Mouse (Mus musculus): ENCODE results near the gene Rora.

GRCm38 (mm10) chr9:68883687-68884086, 230.1 kb downstream of the Rora start:
- TF ChIP-seq CTCF (IDR thresholded peaks at IDR 0.05; ENCODE audit: low read depth), result no peak
- peak; percentile 89 for TF ChIP-seq EP300 (IDR thresholded peaks at IDR 0.05; ENCODE audit: low read depth)
